8 mouse cellular contexts compared by ENCODE assay signal in the genomic region with DNA sequence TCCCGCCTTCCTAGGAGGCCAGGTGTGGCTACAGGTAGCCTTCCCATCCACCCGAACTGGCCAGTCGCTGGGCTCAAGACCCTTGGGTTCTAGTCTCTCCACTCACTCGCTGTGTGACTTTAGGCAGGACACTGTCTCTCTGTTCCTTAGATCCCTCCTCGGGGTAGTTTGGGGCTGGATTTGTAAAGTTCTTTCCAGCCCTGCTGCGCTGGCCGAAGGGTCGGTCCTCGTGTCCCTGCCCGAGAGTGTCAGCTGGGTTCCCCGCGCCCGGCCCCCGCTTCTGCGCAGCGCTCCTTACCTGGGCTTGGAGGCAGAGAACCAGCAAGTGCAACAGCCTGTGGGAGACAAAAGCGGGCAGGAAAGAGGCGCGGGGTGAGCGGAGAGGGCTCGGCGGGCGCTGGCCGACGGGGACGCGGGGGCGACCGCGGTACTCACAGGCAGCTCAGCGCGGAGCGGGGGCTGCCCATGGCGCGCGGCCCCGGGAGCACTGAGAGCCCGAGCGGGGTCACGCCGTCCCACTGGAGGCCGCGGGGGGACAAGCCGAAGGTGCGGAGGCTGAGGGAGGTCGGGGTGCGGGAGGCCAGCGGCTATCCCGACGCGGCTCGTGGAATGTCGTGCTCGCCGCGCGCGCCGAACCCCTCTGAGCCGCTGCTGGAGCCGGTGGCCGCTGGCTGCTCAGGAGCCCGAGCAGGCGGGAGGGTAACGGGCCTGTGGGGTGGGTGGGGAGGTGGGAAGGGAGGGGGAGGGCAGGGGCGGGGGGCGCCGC. TPM values are rescaled to one million over a fixed set of nuclear protein-coding genes. Genes with fewer than 3 reads are reported as not detected.
A peak's percentile ranks its signal among the peaks of the same experiment; 100 is the strongest.
DNase-seq lines count a peak whose midpoint lies in the region; ATAC-seq lines count a peak whose summit lies in the region.

Gene Fgf8 (minus strand): TSS at position 698 of the 766 bp plus-strand sequence.

- peaks cover 88% of the 10 kb centered on the region for H3K27me3 ChIP-seq in liver, embryonic 11.5 days (replicated peaks; ENCODE audit: control insufficient read depth, insufficient read depth, low read length)
- H3K27me3 ChIP-seq in embryonic facial prominence, embryonic 11.5 days (ENCODE audit: control insufficient read depth, insufficient read depth, low read length): peaks cover 81% of the 10 kb centered on the region
- H3K27me3 ChIP-seq in hindbrain, embryonic 11.5 days (ENCODE audit: control insufficient read depth, insufficient read depth, low read length): peaks cover 89% of the 10 kb centered on the region
- peaks cover 99% of the 10 kb centered on the region for H3K27me3 ChIP-seq in midbrain, embryonic 12.5 days

- no peak within 1 kb of the TSS for H3K9ac ChIP-seq in liver, embryonic 11.5 days (ENCODE audit: low read depth, low read length)
- H3K9ac ChIP-seq in embryonic facial prominence, embryonic 11.5 days (replicated peaks; ENCODE audit: low read length): peak within 1 kb of the TSS; percentile 37
- H3K9ac ChIP-seq in hindbrain, embryonic 11.5 days (ENCODE audit: low read depth, low read length): 0 out of 2 replicates have a peak within 1 kb of the TSS, but pooled peaks have one; percentile 15
- peak within 1 kb of the TSS; percentile 41; the same call in 1 of the 2 replicates for H3K9ac ChIP-seq in midbrain, embryonic 12.5 days (replicated peaks)

- H3K4me2 ChIP-seq in liver, embryonic 11.5 days: peak within 1 kb of the TSS; percentile 65
- H3K4me2 ChIP-seq in embryonic facial prominence, embryonic 11.5 days (ENCODE audit: low read depth, low read length): peak within 1 kb of the TSS; percentile 90
- peak within 1 kb of the TSS; percentile 59 for H3K4me2 ChIP-seq in hindbrain, embryonic 11.5 days (replicated peaks; ENCODE audit: low read depth, low read length)
- peak within 1 kb of the TSS; percentile 55 for H3K4me2 ChIP-seq in midbrain, embryonic 12.5 days (replicated peaks)

- intact Hi-C loops in left cerebral cortex, postnatal 25 days (cut with DNase I): no loop called here

- peak within 1 kb of the TSS; percentile 52 for H3K4me3 ChIP-seq in liver, embryonic 11.5 days (ENCODE audit: low read depth, low read length)
- peak within 1 kb of the TSS; percentile 37 for H3K4me3 ChIP-seq in embryonic facial prominence, embryonic 11.5 days (ENCODE audit: low read depth, low read length)
- peak within 1 kb of the TSS; percentile 29 for H3K4me3 ChIP-seq in hindbrain, embryonic 11.5 days (ENCODE audit: low read depth, low read length)
- peak within 1 kb of the TSS; percentile 41 for H3K4me3 ChIP-seq in midbrain, embryonic 12.5 days

- H3K36me3 ChIP-seq in liver, embryonic 11.5 days (ENCODE audit: control insufficient read depth, insufficient read depth, low read length): no peaks in the 10 kb centered on the region
- no peaks in the 10 kb centered on the region for H3K36me3 ChIP-seq in embryonic facial prominence, embryonic 11.5 days (replicated peaks; ENCODE audit: control insufficient read depth, insufficient read depth, low read depth, low read length)
- H3K36me3 ChIP-seq in hindbrain, embryonic 11.5 days (ENCODE audit: control insufficient read depth, insufficient read depth, low read length): no peaks in the 10 kb centered on the region
- H3K36me3 ChIP-seq in midbrain, embryonic 12.5 days: no peaks in the 10 kb centered on the region

- WGBS in liver, embryonic 11.5 days: 1% methylated on average over 49 of the region's 68 CpGs
- WGBS in embryonic facial prominence, embryonic 11.5 days: under 1% methylated on average over 63 of the region's 68 CpGs
- under 1% methylated on average over 61 of the region's 68 CpGs for WGBS in hindbrain, embryonic 11.5 days
- WGBS in midbrain, embryonic 12.5 days: under 1% methylated on average over 56 of the region's 68 CpGs

- H3K4me1 ChIP-seq in liver, embryonic 11.5 days (replicated peaks; ENCODE audit: control insufficient read depth, insufficient read depth, low read length): peaks cover 21% of the 10 kb centered on the region
- peaks cover 16% of the 10 kb centered on the region for H3K4me1 ChIP-seq in embryonic facial prominence, embryonic 11.5 days (ENCODE audit: control insufficient read depth, insufficient read depth, low read length)
- H3K4me1 ChIP-seq in hindbrain, embryonic 11.5 days (replicated peaks; ENCODE audit: control insufficient read depth, insufficient read depth, low read length): peaks cover 8% of the 10 kb centered on the region
- peaks cover 36% of the 10 kb centered on the region for H3K4me1 ChIP-seq in midbrain, embryonic 12.5 days

- H3K9me3 ChIP-seq in liver, embryonic 11.5 days (ENCODE audit: control insufficient read depth, low read length): no peaks in the 10 kb centered on the region
- no peaks in the 10 kb centered on the region for H3K9me3 ChIP-seq in embryonic facial prominence, embryonic 11.5 days (replicated peaks; ENCODE audit: control insufficient read depth, low read length)
- no peaks in the 10 kb centered on the region for H3K9me3 ChIP-seq in hindbrain, embryonic 11.5 days (ENCODE audit: control insufficient read depth, low read length)
- no peaks in the 10 kb centered on the region for H3K9me3 ChIP-seq in midbrain, embryonic 12.5 days

- DNase-seq in liver, embryonic 11.5 days (ENCODE audit: low spot score): no peak
- DNase-seq in liver: no peak
- DNase-seq in embryonic facial prominence, embryonic 11.5 days (ENCODE audit: low spot score): no peak
- peak; percentile 59 for DNase-seq in hindbrain, embryonic 11.5 days (ENCODE audit: low spot score)
- DNase-seq in frontal cortex, postnatal 25 days (ENCODE audit: low spot score in 2 of 2): no peak
- DNase-seq in left cerebral cortex, postnatal 25 days (ENCODE audit: low spot score in 2 of 2): no peak
- DNase-seq in right cerebral cortex, postnatal 10 days (ENCODE audit: low spot score in 2 of 2): no peak

- H3K27ac ChIP-seq in liver, embryonic 11.5 days (ENCODE audit: low read depth, low read length): no peak within 1 kb of the TSS
- H3K27ac ChIP-seq in embryonic facial prominence, embryonic 11.5 days (replicated peaks; ENCODE audit: low read depth, low read length): no peak within 1 kb of the TSS
- H3K27ac ChIP-seq in hindbrain, embryonic 11.5 days (ENCODE audit: low read depth, low read length): no peak within 1 kb of the TSS
- no peak within 1 kb of the TSS for H3K27ac ChIP-seq in midbrain, embryonic 12.5 days (replicated peaks)

- ATAC-seq in liver, embryonic 11.5 days (replicated peaks; ENCODE audit: low FRiP score): no peak
- no peak for ATAC-seq in embryonic facial prominence, embryonic 11.5 days (replicated peaks; ENCODE audit: insufficient number of reproducible peaks, low FRiP score, low TSS enrichment, low read depth)
- ATAC-seq in hindbrain, embryonic 11.5 days (ENCODE audit: low FRiP score): no peak
- ATAC-seq in midbrain, embryonic 12.5 days (ENCODE audit: low FRiP score, low read depth): no peak

RNA-seq across cellular contexts. Expression of gene Fgf8, which starts in this region (rescaled TPM):
- 0.32 and 0.82 TPM in 2 replicates for polyA plus RNA-seq in liver, embryonic 11.5 days (2014; fragmentation: Nextera tagmentation; extraction: Ambion mirVana)
- 17.7 and 20.5 TPM in 2 replicates for polyA plus RNA-seq in embryonic facial prominence, embryonic 11.5 days (2014; fragmentation: Nextera tagmentation; extraction: Ambion mirVana)
- polyA plus RNA-seq in hindbrain, embryonic 11.5 days (2014; fragmentation: Nextera tagmentation; extraction: Ambion mirVana): 4.6 and 5.7 TPM in 2 replicates
- 4.3 and 5.7 TPM in 2 replicates for polyA plus RNA-seq in midbrain, embryonic 12.5 days (2016; fragmentation: Nextera tagmentation; extraction: Ambion mirVana)
- total RNA-seq in left cerebral cortex, postnatal 25 days (2021): not detected
